Mouse (Mus musculus): ENCODE measurements around the gene Safb.

Safb gene

GRCm38 (mm10) chr17:56584257-56585130, at the start of gene Safb, which contains the start of gene Safb2:
Gene Safb, plus strand, starts transcription at chr17:56584825.
Gene Safb2, minus strand, starts transcription at chr17:56584585.
- peak; percentile 99 to 100 for DNase-seq

DNA sequence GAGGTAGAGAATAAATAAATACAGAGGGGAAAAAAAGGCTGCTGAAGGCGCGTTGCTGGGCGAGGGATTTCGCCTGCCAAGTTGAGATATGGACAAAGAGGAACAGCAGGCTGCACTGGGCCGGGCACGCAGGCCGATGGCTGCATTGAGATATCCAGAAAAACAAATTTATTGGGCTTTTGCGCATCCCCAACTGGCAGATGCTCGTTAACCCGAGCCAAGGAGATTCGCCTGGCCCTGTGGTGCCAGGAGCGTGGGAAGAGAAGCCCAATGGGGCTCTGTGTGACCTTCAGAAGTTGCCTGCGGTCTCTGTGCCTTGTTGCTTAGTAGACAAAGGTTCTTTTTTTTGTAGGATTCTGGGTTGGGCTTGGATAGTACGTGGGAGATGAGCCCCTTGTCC, 48.4 kb upstream of the Safb start:
- DNase-seq = no peak

DNA sequence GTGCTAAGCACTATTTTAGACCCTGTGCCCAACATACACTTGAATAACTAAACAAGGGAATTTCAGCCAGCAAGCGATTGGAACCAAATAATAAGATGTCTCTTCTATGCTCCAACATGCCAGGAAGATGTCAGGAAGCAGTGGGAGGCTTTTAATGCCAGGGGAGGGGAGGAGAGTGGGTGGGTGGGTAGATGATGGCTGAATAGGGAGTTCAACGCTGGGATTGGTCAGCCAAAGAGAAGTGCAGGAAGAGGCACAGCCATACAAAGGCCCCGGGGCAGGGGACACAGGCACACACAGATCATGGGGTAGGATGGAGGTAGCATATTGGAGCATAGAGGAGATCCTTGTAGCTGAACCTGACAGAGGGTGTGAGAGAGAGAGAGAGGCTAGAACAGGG, 47.8 kb upstream of the Safb start:
- no peak for DNase-seq

DNA sequence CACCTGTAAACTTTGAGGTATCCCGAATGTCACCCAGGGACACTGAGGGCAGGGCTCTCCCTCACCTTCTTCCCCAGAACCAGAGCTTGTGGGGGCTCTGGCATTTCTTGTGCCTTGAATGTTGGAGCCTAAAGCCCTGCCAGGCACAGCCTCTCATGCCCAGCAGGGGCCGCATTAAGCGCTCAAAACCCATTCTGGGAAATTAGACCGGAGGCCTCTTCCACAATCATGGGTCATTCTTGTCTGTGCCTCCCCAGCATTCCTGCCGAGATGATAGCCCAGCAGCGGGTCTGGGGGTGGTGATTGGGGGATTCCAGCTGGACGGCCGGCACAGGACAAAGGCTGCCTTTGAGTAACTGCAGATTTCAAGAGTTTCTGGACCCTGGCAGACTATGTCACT, 46.7 kb upstream of the Safb start:
- no peak for DNase-seq

DNA sequence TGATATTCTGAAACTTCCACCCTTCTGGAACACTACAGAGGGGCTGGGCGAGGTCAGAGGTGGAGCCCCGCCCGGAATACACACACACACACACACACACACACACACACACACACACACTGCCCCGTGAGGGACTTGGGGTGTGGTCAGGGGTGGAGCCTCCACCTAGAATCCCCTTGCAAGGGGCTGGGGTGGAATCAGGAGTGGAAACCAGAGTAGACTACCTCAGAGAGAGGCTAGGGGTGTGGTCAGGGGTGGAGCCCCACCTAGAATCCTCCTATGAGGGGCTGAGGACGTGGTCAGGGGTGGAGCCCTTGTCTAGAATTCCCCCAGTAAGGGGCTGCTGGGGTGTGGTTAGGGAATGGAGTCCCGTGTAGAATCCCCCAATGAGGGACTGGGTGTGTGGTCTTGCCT, 44.1 kb upstream of the Safb start:
- no peak for DNase-seq

- DNase-seq = no peak
Measured at GRCm38 (mm10) chr17:56542736-56543135, 41.9 kb upstream of the Safb start.

GRCm38 (mm10) chr17:56543684-56544224, 40.9 kb upstream of the Safb start:
- DNase-seq = no peak

DNA sequence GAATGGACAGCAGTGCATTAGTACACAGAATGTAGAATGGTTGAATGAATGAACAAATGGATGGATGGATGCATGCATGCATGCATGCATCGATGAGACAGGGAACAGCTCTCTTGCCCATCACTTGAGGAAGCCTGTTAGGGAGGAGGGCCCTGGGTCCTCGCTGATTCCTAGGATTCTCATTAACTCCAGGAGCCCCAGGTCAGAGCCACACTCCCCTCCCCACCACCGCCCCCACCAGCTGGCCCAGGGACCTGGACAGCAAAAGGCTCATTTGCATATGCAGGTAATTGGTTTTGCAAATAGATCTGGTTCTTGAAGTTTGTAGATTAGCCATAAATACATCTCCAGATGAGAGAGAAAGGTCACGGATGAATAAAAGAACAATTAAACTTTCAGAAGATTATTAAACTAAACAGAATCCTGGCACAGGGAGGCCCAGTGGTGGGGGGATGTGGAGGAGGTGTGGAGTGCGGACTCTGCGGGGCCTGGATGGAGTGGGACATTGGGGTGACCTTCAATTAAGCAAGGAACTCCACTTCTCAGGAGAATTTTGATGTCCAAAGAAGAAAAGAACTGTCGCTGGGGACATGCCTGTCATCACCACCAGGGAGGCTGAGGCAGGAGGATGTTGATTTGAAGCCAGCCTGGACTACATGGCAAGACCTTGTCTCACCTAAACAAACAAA, 39.8 kb upstream of the Safb start:
- DNase-seq = no peak

- no peak for DNase-seq
Measured at GRCm38 (mm10) chr17:56545945-56546344, 38.7 kb upstream of the Safb start.

DNA sequence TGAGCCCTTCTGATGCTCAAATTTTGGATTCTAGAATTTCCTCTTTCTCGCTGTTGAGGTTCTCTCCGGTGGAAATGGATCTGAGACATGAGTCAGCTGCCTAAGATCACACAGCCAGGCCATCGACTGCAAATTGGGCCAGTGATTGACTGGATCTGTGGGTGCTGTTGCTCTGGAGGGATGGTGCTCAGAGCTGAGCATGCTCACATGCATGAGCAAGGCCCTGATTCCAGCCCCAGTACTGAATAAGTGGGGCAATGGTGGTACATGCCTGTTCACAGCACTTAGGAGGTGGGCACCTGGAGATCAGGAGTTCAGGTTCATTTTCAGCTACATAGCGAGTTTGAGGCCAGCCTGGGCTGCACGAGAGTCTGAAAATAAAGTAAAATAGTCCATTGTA, 38.0 kb upstream of the Safb start:
- no peak for DNase-seq

DNA sequence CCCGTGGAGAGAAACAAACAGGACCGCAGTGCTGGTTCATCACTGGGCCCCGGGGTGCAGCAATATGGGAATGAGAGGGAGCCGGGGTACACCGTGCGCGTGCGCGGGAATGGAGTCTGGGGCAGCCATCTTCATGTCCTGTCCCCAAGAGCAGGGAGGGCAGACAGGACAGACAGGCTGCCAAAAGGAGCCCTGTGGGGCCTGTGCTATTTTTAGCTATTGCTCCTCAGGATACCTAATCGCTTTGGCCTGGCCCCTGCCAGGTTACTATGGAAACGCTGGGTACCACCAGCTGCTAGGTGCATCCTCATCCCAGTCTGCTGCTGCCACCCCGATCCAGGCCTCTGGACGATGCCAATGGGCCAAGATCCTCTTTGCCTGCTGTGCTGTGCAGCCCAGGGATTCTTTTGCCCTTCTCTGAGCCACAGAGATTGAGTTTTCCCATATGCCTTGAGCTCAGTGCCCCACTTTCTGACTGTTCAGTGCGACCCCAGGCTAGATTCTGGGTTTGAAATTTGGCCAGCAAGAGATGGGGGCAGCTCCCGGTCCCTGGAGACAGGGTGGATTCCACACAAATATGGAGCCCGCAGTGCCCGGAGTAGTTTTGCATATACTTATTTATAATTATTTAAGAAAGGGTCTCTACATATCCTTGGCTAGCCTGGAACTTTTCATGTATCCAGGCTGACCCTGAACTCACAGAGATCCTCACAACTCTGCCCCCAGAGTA, 37.3 kb upstream of the Safb start:
- DNase-seq = no peak

DNA sequence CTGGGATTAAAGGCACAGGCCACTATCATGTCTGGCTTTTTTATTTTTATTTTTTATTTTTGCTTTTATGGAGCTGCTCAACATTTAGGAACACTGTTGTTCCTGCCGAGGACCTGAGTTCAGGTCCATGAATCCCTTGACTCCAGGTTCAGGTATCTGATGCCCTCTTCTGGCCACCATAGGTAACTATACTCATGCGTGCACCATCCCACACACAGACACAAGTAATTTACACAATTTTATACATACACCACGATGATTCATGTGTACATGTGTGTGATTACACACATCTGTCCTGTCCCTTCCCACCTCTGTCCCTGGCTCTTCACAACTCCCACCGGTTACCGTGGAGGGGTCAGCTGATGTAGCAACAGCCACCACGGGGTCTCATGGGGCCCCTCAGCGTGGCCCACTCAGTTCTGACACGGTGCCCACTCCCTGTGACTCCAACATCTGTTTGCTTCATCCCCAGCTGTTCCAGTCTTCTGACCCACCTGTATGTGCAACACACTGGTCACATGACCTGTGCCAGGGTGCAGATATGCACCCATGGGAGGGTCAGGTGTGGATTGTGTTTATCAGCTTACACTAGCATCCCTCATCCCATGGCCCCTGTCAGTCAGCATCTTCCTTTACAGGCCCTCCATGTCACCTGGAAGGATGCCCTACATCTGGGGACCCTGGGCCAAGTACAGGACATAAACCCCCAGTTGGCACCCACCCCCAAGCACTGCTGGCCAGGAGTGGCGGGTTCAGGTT, 36.6 kb upstream of the Safb start:
- no peak for DNase-seq

GRCm38 (mm10) chr17:56548605-56549105, 36.0 kb upstream of the Safb start:
- no peak for DNase-seq

GRCm38 (mm10) chr17:56550784-56551475, 33.7 kb upstream of the Safb start:
- peak in 1 of 2 experiments; percentile 5 for DNase-seq

GRCm38 (mm10) chr17:56551841-56552581, 32.6 kb upstream of the Safb start:
- peak in 1 of 2 experiments; percentile 3 for DNase-seq

DNA sequence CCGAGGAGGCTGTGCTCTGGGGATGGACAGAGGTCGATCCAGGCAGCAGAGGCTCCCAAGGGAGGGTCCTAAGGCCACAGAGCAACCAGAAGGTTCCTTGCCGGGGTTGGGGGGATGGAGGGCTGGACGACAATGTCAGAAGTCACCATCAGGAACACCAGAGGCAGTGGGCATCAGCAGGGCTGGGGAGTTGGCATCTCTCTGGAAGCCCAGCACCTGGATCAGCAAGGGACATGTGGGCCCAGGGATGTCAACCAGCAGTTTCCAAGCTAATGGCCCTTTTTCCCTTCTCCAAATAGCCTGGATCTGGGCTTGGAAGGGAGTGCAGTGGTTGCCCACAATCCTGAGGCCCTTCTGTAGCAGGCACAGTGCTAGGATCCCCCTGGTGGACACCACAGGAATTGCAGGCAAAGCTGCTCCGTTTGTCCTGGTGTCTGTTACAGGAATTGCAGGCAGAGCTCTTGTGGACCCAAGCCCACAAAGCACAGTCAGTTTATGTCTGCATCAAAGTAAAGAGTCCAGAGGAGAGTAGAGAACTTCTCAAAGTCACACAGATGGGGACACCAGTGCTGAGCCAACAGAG, 31.8 kb upstream of the Safb start:
- DNase-seq = peak; percentile 69

DNA sequence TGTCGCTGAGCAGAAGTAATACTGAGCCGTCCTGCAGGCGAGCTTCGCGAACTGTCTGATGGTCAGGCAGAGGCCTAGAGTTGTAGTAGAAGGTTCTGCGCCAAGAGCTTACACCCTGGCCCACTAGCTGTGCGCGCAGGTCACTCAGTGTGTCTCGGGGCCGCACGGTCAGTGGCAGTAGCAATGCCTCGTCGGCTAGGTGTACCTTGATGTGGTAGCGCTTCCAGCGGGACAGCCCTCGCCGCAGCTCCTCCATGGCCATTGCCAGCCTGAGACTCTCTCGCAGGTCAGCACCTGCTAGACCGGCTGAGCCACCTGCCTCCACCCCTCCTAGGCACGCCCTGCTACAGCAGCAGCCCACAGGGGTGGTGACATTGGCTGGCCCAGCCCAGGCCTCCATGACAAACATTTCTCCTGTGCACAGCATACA, 30.5 kb upstream of the Safb start, which contains the start of gene Gm20219:
Gm20219 (minus strand) TSS at position 266 of the 430 bp plus-strand sequence.
- DNase-seq = peak; percentile 41 to 60

DNA sequence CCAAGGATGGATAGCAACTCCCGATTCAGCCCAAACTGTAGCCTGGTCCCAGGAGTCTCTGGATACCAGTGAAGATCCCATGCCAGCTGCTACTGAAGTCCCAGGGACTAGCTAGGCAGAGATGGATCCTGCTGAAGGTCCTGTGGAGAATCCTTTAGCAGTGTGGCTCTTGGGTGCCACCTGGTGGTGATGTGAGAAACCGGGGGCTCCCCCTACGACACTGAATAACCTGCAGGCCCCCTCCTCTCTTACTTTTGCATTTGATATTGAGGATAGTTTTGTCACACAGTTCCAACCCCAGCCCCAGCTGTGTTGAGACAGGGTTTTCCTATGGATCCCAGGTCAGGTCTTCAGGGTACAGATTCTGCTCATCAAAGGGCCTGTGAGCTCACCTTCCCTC, 26.2 kb upstream of the Safb start:
- peak; percentile 81 to 83 for DNase-seq

- DNase-seq = no peak
Measured at GRCm38 (mm10) chr17:56559386-56559785, 25.2 kb upstream of the Safb start.

DNA sequence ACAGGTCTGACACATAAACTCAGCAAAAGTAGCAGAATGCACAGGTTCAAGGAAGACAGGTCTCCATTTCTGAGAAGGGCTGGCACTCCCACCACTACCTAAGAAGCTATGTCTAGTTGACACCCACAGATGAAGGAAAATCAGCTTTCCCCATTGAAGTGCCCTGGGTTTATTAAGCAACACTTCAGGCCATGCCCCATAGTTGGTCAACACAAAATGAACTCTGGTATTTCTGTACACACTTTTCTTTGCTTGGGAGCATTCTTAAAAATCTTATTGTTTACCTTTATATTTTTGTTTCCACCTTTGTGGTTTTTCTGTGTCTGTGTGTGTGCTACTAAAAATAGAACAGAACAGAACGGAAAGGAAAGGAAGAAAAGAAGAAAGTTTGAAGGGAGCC, 24.5 kb upstream of the Safb start:
- DNase-seq = no peak
